Mouse (Mus musculus): ENCODE measurements around the gene Lyl1. TPM values are rescaled to one million over a fixed set of nuclear protein-coding genes. Genes with fewer than 3 reads are reported as not detected.
A peak's percentile ranks its signal among the peaks of the same experiment; 100 is the strongest.

Lyl1 gene
- polyA plus RNA-seq, 1 experiment from 2014 or later, result 13.7 TPM

- no peak for ATAC-seq (ENCODE audit: insufficient number of reproducible peaks, insufficient read depth, low FRiP score, low read depth)
- H3K36me3 ChIP-seq (ENCODE audit: control insufficient read depth, insufficient read depth, low read length), result no peaks in the 10 kb centered on the region
- no peak overlapping the region for H3K4me3 ChIP-seq (ENCODE audit: control insufficient read depth in 1 of 2, insufficient read depth in 1 of 2, low read depth in 1 of 2, low read length in 2 of 2)
- peak overlapping the region in 1 of 2 experiments; percentile 15; a peak in 2 of 4 replicates for H3K27ac ChIP-seq (replicated peaks in 1 of 2; ENCODE audit: control insufficient read depth in 1 of 2, insufficient read depth in 1 of 2, low read depth in 2 of 2, low read length in 2 of 2)
- no peaks in the 10 kb centered on the region; the same call in 1 of the 2 replicates for H3K27me3 ChIP-seq (ENCODE audit: control insufficient read depth, insufficient read depth, low read length)
- 70% methylated on average over 13 of the region's 13 CpGs for WGBS
- H3K4me1 ChIP-seq (ENCODE audit: control insufficient read depth in 2 of 2, insufficient read depth in 2 of 2, low read length in 2 of 2), result peaks cover 76 to 88% of the 10 kb centered on the region in 2 experiments
- no peak overlapping the region for H3K4me2 ChIP-seq (ENCODE audit: low read length)
- no peaks in the 10 kb centered on the region for H3K9me3 ChIP-seq (ENCODE audit: control insufficient read depth, low read length)
- no peak overlapping the region for H3K9ac ChIP-seq (ENCODE audit: low read length)
These were observed 39.9 kb downstream of the Lyl1 start for GRCm38 (mm10) chr8:84740895-84741843.

DNA sequence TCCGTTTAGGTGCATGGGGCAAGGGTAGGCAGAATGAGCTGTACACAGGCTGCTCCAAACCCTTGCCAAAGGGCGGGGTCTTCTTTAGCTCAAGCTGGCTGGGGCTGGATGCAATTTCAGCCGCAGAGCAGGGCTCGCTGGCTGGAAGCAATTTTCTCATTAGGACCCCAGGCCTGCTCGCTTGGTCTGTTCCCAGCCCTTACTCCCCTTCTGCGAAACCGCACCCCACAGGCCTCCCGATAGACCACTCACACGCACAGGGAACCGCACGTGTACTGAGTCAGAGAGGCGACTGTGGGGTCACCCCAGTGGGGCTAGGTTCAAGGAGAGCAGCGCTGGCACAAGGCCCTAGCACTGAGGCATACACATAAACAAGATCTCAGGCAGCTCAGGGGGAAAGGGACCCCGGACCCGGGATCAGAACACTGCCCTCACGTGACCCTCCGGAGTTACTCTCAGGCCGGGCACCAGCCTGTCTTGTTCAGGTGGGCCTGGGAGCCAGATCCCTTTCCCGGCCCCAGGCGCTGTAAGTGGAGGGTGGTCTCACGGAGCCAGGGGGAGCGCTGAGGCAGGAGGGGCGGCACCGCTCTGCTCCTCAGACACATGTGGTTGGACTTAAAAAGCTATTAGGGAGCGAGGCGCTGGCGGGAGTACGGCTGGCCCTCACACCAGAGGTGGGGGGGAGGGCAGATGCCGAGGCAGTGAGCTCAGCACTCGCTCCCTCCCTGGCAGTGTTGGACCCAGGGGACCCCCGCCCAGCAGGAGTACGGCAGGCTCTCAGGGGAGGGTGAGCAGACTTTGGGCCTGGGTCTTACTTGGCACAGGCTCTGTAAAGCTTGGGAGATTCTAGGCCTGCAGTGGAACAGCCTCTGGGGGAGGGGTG, 41.2 kb downstream of the Lyl1 start:
- peak; percentile 36 for ATAC-seq (ENCODE audit: insufficient number of reproducible peaks, insufficient read depth, low FRiP score, low read depth)
- H3K9me3 ChIP-seq (ENCODE audit: control insufficient read depth, low read length), result no peaks in the 10 kb centered on the region
- no peaks in the 10 kb centered on the region for H3K36me3 ChIP-seq (ENCODE audit: control insufficient read depth, insufficient read depth, low read length)
- 15% methylated on average over 32 of the region's 32 CpGs for WGBS
- peak overlapping the region; percentile 66 for H3K9ac ChIP-seq (ENCODE audit: low read length)
- no peaks in the 10 kb centered on the region; the same call in 1 of the 2 replicates for H3K27me3 ChIP-seq (ENCODE audit: control insufficient read depth, insufficient read depth, low read length)
- peaks cover 75 to 85% of the 10 kb centered on the region in 2 experiments for H3K4me1 ChIP-seq (ENCODE audit: control insufficient read depth in 2 of 2, insufficient read depth in 2 of 2, low read length in 2 of 2)
- peak overlapping the region; percentile 62 for H3K4me2 ChIP-seq (ENCODE audit: low read length)
- peak overlapping the region; percentile 89 to 90 for H3K27ac ChIP-seq (replicated peaks in 1 of 2; ENCODE audit: control insufficient read depth in 1 of 2, insufficient read depth in 1 of 2, low read depth in 2 of 2, low read length in 2 of 2)
- H3K4me3 ChIP-seq (ENCODE audit: control insufficient read depth in 1 of 2, insufficient read depth in 1 of 2, low read depth in 1 of 2, low read length in 2 of 2), result peak overlapping the region; percentile 24 to 28

GRCm38 (mm10) chr8:84743054-84743415, 41.8 kb downstream of the Lyl1 start:
- peak overlapping the region; percentile 62 for H3K4me2 ChIP-seq (ENCODE audit: low read length)
- H3K9me3 ChIP-seq (ENCODE audit: control insufficient read depth, low read length), result no peaks in the 10 kb centered on the region
- ATAC-seq (ENCODE audit: insufficient number of reproducible peaks, insufficient read depth, low FRiP score, low read depth), result no peak; the same call in 1 of the 2 replicates
- 12% methylated on average over 10 of the region's 10 CpGs for WGBS
- H3K27ac ChIP-seq (replicated peaks in 1 of 2; ENCODE audit: control insufficient read depth in 1 of 2, insufficient read depth in 1 of 2, low read depth in 2 of 2, low read length in 2 of 2), result peak overlapping the region; percentile 89 to 90
- H3K9ac ChIP-seq (ENCODE audit: low read length), result peak overlapping the region; percentile 66
- peaks cover 71 to 78% of the 10 kb centered on the region in 2 experiments for H3K4me1 ChIP-seq (ENCODE audit: control insufficient read depth in 2 of 2, insufficient read depth in 2 of 2, low read length in 2 of 2)
- H3K27me3 ChIP-seq (ENCODE audit: control insufficient read depth, insufficient read depth, low read length), result no peaks in the 10 kb centered on the region; the same call in 1 of the 2 replicates
- peak overlapping the region; percentile 24 to 28 for H3K4me3 ChIP-seq (ENCODE audit: control insufficient read depth in 1 of 2, insufficient read depth in 1 of 2, low read depth in 1 of 2, low read length in 2 of 2)
- H3K36me3 ChIP-seq (ENCODE audit: control insufficient read depth, insufficient read depth, low read length), result no peaks in the 10 kb centered on the region

GRCm38 (mm10) chr8:84743517-84744420, 42.5 kb downstream of the Lyl1 start:
- Histone ChIP-seq H3K9me3 (ENCODE audit: control insufficient read depth, low read length) (no peaks in the 10 kb centered on the region), H3K27ac (replicated peaks in 1 of 2; ENCODE audit: control insufficient read depth in 1 of 2, insufficient read depth in 1 of 2, low read depth in 2 of 2, low read length in 2 of 2) (peak overlapping the region; percentile 89 to 90), H3K36me3 (ENCODE audit: control insufficient read depth, insufficient read depth, low read length) (no peaks in the 10 kb centered on the region), H3K27me3 (ENCODE audit: control insufficient read depth, insufficient read depth, low read length) (no peaks in the 10 kb centered on the region; the same call in 1 of the 2 replicates), H3K9ac (ENCODE audit: low read length) (peak overlapping the region; percentile 66), H3K4me1 (ENCODE audit: control insufficient read depth in 2 of 2, insufficient read depth in 2 of 2, low read length in 2 of 2) (peaks cover 65 to 71% of the 10 kb centered on the region in 2 experiments), H3K4me2 (ENCODE audit: low read length) (peak overlapping the region; percentile 62), H3K4me3 (ENCODE audit: control insufficient read depth in 1 of 2, insufficient read depth in 1 of 2, low read depth in 1 of 2, low read length in 2 of 2) (peak overlapping the region in 1 of 2 experiments; percentile 24; a peak in 1 of 4 replicates)
- peak; percentile 32 for ATAC-seq (ENCODE audit: insufficient number of reproducible peaks, insufficient read depth, low FRiP score, low read depth)
- WGBS, result 8% methylated on average over 17 of the region's 17 CpGs

DNA sequence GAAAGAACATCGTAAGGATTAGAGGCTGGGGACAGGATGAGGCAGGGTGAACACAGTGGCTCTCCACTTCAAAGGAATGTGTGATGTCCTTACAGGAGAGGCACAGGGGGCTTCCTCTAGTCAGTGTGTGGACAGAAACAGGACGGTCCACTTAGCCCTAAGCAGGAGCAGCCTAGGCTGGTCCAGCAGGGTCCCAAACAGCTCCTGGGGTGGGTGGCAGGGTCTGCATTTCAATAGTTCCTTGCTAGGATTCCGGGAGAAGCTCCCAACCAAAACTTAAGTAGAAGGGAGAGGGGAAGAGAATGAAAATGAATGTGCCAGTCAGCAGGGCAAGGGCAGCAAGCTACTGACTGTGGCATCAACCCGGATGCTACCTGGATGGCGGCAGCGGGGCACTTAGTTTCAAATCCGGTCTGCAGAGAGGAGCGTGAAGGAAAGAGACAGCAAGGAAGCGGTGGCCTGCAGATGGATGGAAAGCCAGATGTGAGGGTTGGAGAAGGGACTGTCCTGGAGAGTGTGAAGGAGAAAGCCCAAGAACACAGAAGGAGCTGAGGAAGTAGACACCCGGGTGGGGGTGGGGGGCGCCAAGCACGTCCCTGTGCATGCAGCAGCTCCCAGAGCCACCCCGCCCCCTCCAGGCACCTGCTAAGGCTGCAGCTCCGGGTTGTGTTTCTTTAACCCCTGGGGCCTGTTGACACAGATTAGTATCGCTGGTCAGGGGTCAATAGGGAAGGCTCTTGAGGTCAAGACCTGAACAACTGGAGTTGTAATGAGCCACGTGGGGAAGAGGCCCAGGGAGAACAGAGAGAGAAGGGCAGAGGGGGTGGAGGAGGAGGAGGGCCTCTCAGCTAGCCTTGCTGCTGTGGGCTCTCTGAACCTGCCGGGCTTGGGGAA, 44.0 kb downstream of the Lyl1 start:
- no peaks in the 10 kb centered on the region for H3K36me3 ChIP-seq (ENCODE audit: control insufficient read depth, insufficient read depth, low read length)
- no peak for ATAC-seq (ENCODE audit: insufficient number of reproducible peaks, insufficient read depth, low FRiP score, low read depth)
- H3K4me2 ChIP-seq (ENCODE audit: low read length), result peak overlapping the region; percentile 62
- no peaks in the 10 kb centered on the region for H3K9me3 ChIP-seq (ENCODE audit: control insufficient read depth, low read length)
- peak overlapping the region; percentile 15 to 89 for H3K27ac ChIP-seq (replicated peaks in 1 of 2; ENCODE audit: control insufficient read depth in 1 of 2, insufficient read depth in 1 of 2, low read depth in 2 of 2, low read length in 2 of 2)
- peak overlapping the region; percentile 66 for H3K9ac ChIP-seq (ENCODE audit: low read length)
- no peak overlapping the region for H3K4me3 ChIP-seq (ENCODE audit: control insufficient read depth in 1 of 2, insufficient read depth in 1 of 2, low read depth in 1 of 2, low read length in 2 of 2)
- 9% methylated on average over 17 of the region's 17 CpGs for WGBS
- no peaks in the 10 kb centered on the region; the same call in 1 of the 2 replicates for H3K27me3 ChIP-seq (ENCODE audit: control insufficient read depth, insufficient read depth, low read length)
- H3K4me1 ChIP-seq (ENCODE audit: control insufficient read depth in 2 of 2, insufficient read depth in 2 of 2, low read length in 2 of 2), result peaks cover 55 to 57% of the 10 kb centered on the region in 2 experiments

DNA sequence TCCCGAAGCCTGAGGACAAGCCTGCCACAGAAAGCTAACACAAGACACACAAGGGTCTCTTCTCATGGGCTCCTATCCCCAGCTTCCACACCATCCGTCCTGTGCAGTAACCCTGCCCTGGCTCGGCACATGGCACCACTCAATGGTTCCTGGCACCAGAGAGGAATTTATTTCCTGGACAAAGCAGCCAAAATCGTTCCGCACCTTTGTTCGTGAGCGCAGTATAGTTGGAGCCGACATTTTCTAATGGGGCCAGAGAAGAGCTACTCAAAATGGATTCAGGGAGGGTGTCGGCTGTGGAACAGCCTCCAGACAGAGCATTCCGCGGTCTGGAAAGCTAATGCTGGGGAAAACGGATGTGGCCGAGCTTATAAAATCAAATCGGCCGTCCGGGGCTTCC, 48.3 kb downstream of the Lyl1 start:
- no peak overlapping the region for H3K27ac ChIP-seq (replicated peaks in 1 of 2; ENCODE audit: control insufficient read depth in 1 of 2, insufficient read depth in 1 of 2, low read depth in 2 of 2, low read length in 2 of 2)
- H3K9me3 ChIP-seq (ENCODE audit: control insufficient read depth, low read length), result no peaks in the 10 kb centered on the region
- no peak overlapping the region for H3K4me3 ChIP-seq (ENCODE audit: control insufficient read depth in 1 of 2, insufficient read depth in 1 of 2, low read depth in 1 of 2, low read length in 2 of 2)
- H3K4me2 ChIP-seq (ENCODE audit: low read length), result no peak overlapping the region
- WGBS, result 78% methylated on average over 16 of the region's 16 CpGs
- peaks cover 4% of the 10 kb centered on the region; the same call in 1 of the 2 replicates for H3K36me3 ChIP-seq (ENCODE audit: control insufficient read depth, insufficient read depth, low read length)
- peaks cover 26 to 33% of the 10 kb centered on the region in 2 experiments for H3K4me1 ChIP-seq (ENCODE audit: control insufficient read depth in 2 of 2, insufficient read depth in 2 of 2, low read length in 2 of 2)
- H3K27me3 ChIP-seq (ENCODE audit: control insufficient read depth, insufficient read depth, low read length), result no peaks in the 10 kb centered on the region
- no peak for ATAC-seq (ENCODE audit: insufficient number of reproducible peaks, insufficient read depth, low FRiP score, low read depth)
- no peak overlapping the region for H3K9ac ChIP-seq (ENCODE audit: low read length)

All from heart, embryonic 14.5 days (tissue).